Mouse (Mus musculus) neutrophil, adult 5-6 weeks (primary cell): Measurements from ENCODE around the gene Spg21. TPM values are rescaled to one million over a fixed set of nuclear protein-coding genes. Genes with fewer than 3 reads are reported as not detected.

Experiments
- ATAC-seq: fragments of 151-379, 151-347 bp; 2 replicates; pipeline ENCODE4 v1.8.0; 2017; ENCODE audit warnings: mild to moderate bottlenecking, moderate TSS enrichment; ENCODE audit not compliant: insufficient number of reproducible peaks, poor library complexity, low FRiP score, severe bottlenecking; ENCODE audit errors: extremely low read depth
- total RNA-seq: library from RNA; stranded (forward); fragments of 200-1000 nt; gene quantifications from 2 replicates; pipeline ENCODE4 v1.2.3, GENCODE M21; 2017

Gene Spg21
- total RNA-seq: 45.2 and 51.7 TPM in 2 replicates

- peak; percentile 92 for ATAC-seq
Observed at GRCm38 (mm10) chr9:65460732-65461442, at the start of gene Spg21. Gene Spg21, plus strand, starts transcription at chr9:65460947.

- ATAC-seq: no peak
Observed at GRCm38 (mm10) chr9:65411326-65411725, 49.4 kb upstream of the Spg21 start.

- ATAC-seq: no peak
Observed at GRCm38 (mm10) chr9:65417738-65418137, 43.0 kb upstream of the Spg21 start.

- no peak for ATAC-seq
Observed at GRCm38 (mm10) chr9:65419633-65420032, 41.1 kb upstream of the Spg21 start.

GRCm38 (mm10) chr9:65422760-65423501 lies 37.8 kb upstream of the Spg21 start, which contains the start of gene Slc51b:
Gene Slc51b, minus strand, starts transcription at chr9:65422955.
- ATAC-seq: no peak

- ATAC-seq: no peak
Observed at GRCm38 (mm10) chr9:65424393-65424792, 36.4 kb upstream of the Spg21 start.

- no peak for ATAC-seq
Observed at GRCm38 (mm10) chr9:65427511-65427910, 33.2 kb upstream of the Spg21 start.

- no peak for ATAC-seq
Observed at GRCm38 (mm10) chr9:65428003-65428402, 32.7 kb upstream of the Spg21 start.

GRCm38 (mm10) chr9:65430401-65430800 lies 30.3 kb upstream of the Spg21 start:
- ATAC-seq: no peak

- no peak for ATAC-seq
Observed at GRCm38 (mm10) chr9:65430921-65431320, 29.8 kb upstream of the Spg21 start.

- peak; percentile 58; the same call in 1 of the 2 replicates for ATAC-seq
Observed at GRCm38 (mm10) chr9:65432236-65432635, 28.5 kb upstream of the Spg21 start.

GRCm38 (mm10) chr9:65434140-65434539 lies 26.6 kb upstream of the Spg21 start:
- no peak for ATAC-seq

GRCm38 (mm10) chr9:65435211-65435610 lies 25.5 kb upstream of the Spg21 start:
- no peak for ATAC-seq

GRCm38 (mm10) chr9:65435671-65436301 lies 25.0 kb upstream of the Spg21 start, which contains the start of gene Mtfmt:
Gene Mtfmt, plus strand, starts transcription at chr9:65435782.
- peak; percentile 89 for ATAC-seq

- ATAC-seq: no peak
Observed at GRCm38 (mm10) chr9:65444692-65445091, 16.1 kb upstream of the Spg21 start.

- no peak for ATAC-seq
Observed at GRCm38 (mm10) chr9:65447951-65448350, 12.8 kb upstream of the Spg21 start.

GRCm38 (mm10) chr9:65458975-65459374 lies 1.8 kb upstream of the Spg21 start:
- no peak for ATAC-seq

GRCm38 (mm10) chr9:65460198-65460597 lies 549 bp upstream of the Spg21 start:
- no peak for ATAC-seq

GRCm38 (mm10) chr9:65462544-65462943 lies 1.8 kb downstream of the Spg21 start:
- ATAC-seq: no peak

- ATAC-seq: no peak
Observed at GRCm38 (mm10) chr9:65464161-65464560, 3.4 kb downstream of the Spg21 start.
